Mouse (Mus musculus): ENCODE measurements around the gene A230050P20Rik.

Gene A230050P20Rik

GRCm38 (mm10) chr9:20875021-20875790, 6.8 kb downstream of the A230050P20Rik start:
- DNase-seq = peak; percentile 31

GRCm38 (mm10) chr9:20876318-20877117, 8.1 kb downstream of the A230050P20Rik start:
- no peak for DNase-seq

GRCm38 (mm10) chr9:20877118-20878040, 8.9 kb downstream of the A230050P20Rik start:
- DNase-seq = no peak

GRCm38 (mm10) chr9:20878041-20878709, 9.7 kb downstream of the A230050P20Rik start:
- peak; percentile 100 for DNase-seq

GRCm38 (mm10) chr9:20878710-20879065, 10.2 kb downstream of the A230050P20Rik start:
- no peak for DNase-seq

- DNase-seq = no peak
Measured at GRCm38 (mm10) chr9:20879097-20879792, 10.8 kb downstream of the A230050P20Rik start, which contains the start of gene Angptl6. Gene Angptl6, minus strand, starts transcription at chr9:20879727.

- no peak for DNase-seq
Measured at GRCm38 (mm10) chr9:20886563-20886962, 18.1 kb downstream of the A230050P20Rik start.

- DNase-seq = no peak
Measured at GRCm38 (mm10) chr9:20887191-20887590, 18.7 kb downstream of the A230050P20Rik start.

GRCm38 (mm10) chr9:20887704-20888385, 19.4 kb downstream of the A230050P20Rik start, which contains the start of gene Ppan:
Gene Ppan, plus strand, starts transcription at chr9:20888175.
- DNase-seq = peak; percentile 98

- DNase-seq = no peak
Measured at GRCm38 (mm10) chr9:20888386-20888765, 19.9 kb downstream of the A230050P20Rik start.

GRCm38 (mm10) chr9:20889185-20890141, 21.0 kb downstream of the A230050P20Rik start:
- no peak for DNase-seq

- DNase-seq = no peak
Measured at GRCm38 (mm10) chr9:20890411-20890810, 22.0 kb downstream of the A230050P20Rik start.

GRCm38 (mm10) chr9:20891339-20892103, 23.1 kb downstream of the A230050P20Rik start:
- no peak for DNase-seq

- no peak for DNase-seq
Measured at GRCm38 (mm10) chr9:20892104-20892653, 23.7 kb downstream of the A230050P20Rik start.

- no peak for DNase-seq
Measured at GRCm38 (mm10) chr9:20893069-20893468, 24.6 kb downstream of the A230050P20Rik start.

- DNase-seq = no peak
Measured at GRCm38 (mm10) chr9:20893590-20894343, 25.3 kb downstream of the A230050P20Rik start.

- DNase-seq = no peak
Measured at GRCm38 (mm10) chr9:20894629-20895028, 26.2 kb downstream of the A230050P20Rik start.

- no peak for DNase-seq
Measured at GRCm38 (mm10) chr9:20895382-20895781, 26.9 kb downstream of the A230050P20Rik start.

All from retina, postnatal 1 day (tissue).